Mouse (Mus musculus): ENCODE results near the gene 9230112D13Rik.

Gene 9230112D13Rik

DNA sequence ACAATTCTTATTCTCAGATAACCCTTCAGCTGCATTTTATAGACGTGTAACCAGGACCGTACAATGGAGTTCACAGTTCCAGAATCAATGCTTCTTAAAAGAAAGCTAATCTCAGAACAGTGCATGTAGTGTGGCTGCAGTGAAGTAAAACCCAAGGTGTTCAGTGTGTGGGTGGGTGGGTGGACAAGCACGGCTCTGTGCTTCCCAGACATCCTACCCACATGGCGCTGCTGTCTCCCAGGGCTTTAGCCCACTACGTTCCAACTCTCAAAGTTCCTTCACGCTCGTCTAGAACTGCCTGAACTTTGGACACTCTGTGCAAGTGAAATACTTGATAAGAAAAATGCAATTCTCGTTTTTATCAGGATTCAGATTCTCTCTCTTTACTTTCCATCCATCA is at the start of gene 9230112D13Rik:
Gene 9230112D13Rik, minus strand, starts transcription at position 101 of the 400 bp plus-strand sequence.
- no peak for DNase-seq (ENCODE audit: low spot score in 2 of 2)

DNA sequence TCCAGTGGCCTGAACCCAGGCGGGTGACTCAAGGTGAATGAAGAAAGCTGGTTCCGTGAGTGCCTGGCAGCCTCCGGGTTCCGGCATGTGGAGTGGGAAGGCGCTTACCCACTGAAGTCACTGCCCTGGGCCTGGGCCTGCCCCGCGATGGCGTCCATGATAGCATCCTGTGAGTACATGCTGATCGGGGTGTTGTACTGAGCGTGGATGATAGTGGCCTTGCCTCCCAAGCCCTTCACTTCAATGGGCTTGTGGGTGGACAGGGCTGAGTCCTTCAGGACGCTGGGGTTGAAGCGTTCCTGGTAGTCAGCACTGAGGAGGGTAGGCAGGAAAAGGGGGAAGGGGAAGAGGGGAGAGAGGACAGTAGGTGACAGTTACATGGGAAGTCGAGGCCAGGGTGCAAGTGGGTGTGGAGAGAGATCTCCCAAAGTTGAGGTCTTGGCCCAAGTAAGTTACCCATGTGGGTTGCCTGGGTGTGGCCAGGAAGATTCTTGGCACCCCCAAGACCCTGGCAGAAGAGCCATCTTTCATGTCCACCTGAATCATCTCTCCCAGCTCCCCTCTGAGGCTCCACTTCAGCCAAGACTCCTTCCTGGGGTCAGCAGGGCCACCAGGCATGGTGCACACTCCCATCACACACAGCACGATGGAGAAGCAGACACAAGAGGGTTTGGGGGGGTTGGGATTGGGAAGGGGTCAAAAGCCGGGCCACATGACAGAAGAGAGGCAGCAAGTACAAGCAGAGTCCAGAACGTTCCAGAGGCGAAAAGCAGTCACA is 49.2 kb upstream of the 9230112D13Rik start:
- DNase-seq (ENCODE audit: low spot score in 2 of 2), result no peak

DNA sequence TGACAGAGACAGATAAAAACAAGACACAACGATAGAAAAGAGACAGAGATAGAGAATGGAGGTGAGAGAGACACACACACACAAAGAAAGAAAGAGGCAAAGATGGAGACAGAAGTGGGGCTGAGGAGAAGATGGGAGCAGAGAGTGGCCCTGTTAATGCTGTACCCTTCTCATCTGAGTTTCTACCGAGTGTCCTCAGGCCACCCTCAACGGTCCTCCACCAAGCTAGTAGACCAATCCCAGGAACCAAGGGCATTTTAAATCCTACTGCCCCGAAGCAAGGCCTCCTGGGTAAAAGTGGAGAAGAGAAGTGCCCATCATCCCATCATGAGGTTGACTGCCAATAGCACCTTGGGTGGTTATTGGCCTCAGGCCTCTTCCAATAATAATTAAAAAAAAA is 48.3 kb upstream of the 9230112D13Rik start:
- DNase-seq (ENCODE audit: low spot score in 2 of 2), result no peak

- DNase-seq (ENCODE audit: low spot score in 2 of 2), result peak; percentile 78 to 88
These were observed 47.7 kb upstream of the 9230112D13Rik start for GRCm38 (mm10) chr14:34570294-34570693.

GRCm38 (mm10) chr14:34569534-34570194 is 47.1 kb upstream of the 9230112D13Rik start:
- peak in 1 of 2 experiments; percentile 12 for DNase-seq (ENCODE audit: low spot score in 2 of 2)

- DNase-seq (ENCODE audit: low spot score in 2 of 2), result no peak
These were observed 46.0 kb upstream of the 9230112D13Rik start for GRCm38 (mm10) chr14:34568626-34569025.

DNA sequence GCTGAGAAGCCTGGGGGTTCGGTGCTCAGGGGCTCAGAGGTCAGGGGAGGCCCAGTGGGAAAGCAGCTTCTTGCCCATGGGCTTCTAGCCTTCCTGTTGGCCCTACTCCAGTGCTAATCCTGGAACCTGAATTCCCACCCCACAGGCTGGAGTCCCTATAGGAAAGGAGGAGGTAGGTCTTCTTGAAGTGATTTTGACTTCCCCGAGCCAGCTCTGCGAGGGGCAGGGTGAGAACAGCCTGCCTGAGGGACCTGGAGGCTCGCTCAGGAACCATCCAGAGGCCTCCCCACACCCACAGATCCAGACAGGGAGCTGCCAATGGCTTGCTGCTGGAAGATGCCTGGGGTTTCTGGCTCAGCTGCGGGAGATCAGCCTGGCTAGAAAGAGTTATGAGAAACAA is 45.1 kb upstream of the 9230112D13Rik start:
- no peak for DNase-seq (ENCODE audit: low spot score in 2 of 2)

DNA sequence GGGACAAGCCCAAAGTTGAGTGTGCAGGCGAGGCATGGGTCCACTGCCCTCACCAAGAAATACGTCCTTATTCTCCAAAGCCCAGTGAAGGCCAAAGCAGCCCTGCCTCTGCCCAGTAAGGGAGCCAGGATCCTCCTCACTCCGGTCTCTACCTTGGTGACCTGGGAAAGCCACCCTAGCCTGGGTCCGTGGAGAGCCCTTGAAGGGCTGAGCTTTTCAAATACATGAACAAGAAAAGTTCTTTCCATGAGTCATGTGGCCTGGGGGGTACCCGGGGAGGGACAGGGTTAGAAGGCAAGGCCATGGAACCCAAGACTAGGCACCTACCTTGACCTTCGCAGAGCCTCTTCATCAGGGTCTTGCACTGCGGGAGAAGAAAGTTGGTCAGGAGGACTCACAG is 43.9 kb upstream of the 9230112D13Rik start:
- no peak for DNase-seq (ENCODE audit: low spot score in 2 of 2)

- DNase-seq (ENCODE audit: low spot score in 2 of 2), result no peak
These were observed 43.1 kb upstream of the 9230112D13Rik start for GRCm38 (mm10) chr14:34565711-34566110.

DNA sequence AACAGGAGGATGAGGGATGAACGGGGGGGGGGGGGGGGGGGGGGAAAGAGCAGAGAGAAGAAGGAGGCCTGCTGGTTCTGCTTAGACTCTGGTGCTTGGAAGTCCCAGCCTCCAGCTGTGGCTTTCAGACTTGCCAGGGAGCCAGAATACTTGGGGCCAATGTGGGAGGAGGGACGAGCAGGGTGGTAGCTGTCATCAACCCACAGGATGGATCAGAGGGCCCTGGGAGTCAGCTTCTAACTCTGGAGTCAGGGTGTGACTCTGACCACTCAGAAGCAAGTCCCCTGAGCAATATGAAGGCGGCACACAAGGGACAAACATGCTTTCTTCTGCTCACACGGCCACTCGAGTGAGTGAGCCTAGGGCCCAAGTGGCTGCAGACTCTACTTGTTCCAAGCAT is 42.0 kb upstream of the 9230112D13Rik start:
- DNase-seq (ENCODE audit: low spot score in 2 of 2), result no peak

DNA sequence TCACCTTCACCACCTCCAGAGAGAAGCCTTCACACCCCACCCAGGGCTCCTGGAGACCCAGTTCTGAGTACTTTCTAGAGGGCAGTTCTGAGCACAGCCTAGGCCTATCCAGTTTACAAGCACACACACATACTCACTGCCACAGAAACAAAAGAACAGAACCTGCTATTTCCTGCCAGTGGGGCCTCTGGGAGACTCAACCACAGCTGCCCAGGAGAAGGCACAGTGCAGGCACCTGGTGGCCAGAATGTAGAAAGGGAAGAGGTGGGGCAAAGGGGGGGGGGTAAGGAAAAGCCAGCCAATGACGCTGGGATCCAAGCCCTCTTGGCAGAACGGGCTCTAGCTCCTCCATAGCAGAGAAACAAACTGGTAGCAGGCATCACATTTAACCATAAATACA is 39.8 kb upstream of the 9230112D13Rik start:
- DNase-seq (ENCODE audit: low spot score in 2 of 2), result no peak

GRCm38 (mm10) chr14:34561647-34562046 is 39.0 kb upstream of the 9230112D13Rik start:
- DNase-seq (ENCODE audit: low spot score in 2 of 2), result no peak

DNA sequence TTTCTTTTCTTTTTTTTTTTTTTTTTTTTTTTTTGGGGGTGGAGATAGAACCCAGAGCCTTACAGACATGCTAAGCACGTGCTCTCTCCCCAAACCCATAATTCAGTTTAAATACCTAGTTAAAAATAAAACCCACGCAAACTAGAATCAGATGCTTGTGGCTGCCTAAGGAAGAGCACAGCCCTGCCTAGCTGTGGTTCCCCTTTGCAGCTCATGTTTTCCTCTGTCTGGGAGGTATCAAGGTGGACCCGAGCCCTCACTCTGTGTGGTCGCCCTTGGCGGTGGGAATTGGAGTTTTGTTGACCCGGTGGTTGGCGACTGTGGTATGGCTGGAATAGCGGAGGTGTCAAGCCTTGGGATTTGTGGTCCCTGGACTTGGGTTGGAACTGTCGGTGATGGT is 36.3 kb upstream of the 9230112D13Rik start:
- no peak for DNase-seq (ENCODE audit: low spot score in 2 of 2)

GRCm38 (mm10) chr14:34555211-34555610 is 32.6 kb upstream of the 9230112D13Rik start:
- no peak for DNase-seq (ENCODE audit: low spot score in 2 of 2)

DNA sequence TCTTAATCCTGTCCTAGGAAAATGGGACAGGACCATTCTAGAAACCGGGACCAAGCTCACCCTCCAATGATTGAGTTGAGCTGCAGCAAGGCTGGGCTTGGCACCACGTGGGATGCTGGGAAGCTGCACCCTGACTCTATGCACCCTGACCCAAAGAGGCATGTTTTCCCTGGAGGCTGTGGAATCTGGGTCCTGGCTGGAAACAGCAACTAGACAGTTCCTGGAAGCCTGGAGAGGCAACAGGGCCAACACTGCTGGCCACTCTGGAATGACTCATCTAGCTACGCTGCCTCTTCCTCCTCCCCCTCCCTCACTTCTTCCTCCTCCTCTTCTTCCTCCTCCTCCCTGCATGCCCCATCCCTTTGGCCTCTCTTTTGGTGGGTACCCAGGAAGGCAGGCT is 31.4 kb upstream of the 9230112D13Rik start:
- DNase-seq (ENCODE audit: low spot score in 2 of 2), result no peak

GRCm38 (mm10) chr14:34553470-34553869 is 30.9 kb upstream of the 9230112D13Rik start:
- DNase-seq (ENCODE audit: low spot score in 2 of 2), result no peak

DNA sequence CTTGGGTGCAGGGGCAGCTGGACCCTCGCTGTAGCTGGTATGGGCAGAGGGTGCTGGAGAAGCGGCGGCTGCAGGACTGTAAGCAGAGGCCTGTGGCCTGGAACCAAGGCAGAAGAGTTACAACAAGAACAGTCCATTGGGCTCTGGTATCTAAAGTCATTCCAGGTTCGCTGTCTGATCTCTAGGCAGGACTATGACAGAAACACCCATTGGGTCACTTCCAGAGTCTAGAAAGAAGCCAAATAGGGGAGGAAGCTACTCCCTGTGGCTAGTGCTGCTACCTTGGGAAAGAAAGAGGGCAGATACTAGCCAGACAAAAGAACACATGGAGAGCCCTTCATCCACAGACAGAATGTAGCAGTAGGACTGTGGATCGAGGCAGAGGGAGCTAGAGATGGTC is 29.6 kb upstream of the 9230112D13Rik start:
- no peak for DNase-seq (ENCODE audit: low spot score in 2 of 2)

DNA sequence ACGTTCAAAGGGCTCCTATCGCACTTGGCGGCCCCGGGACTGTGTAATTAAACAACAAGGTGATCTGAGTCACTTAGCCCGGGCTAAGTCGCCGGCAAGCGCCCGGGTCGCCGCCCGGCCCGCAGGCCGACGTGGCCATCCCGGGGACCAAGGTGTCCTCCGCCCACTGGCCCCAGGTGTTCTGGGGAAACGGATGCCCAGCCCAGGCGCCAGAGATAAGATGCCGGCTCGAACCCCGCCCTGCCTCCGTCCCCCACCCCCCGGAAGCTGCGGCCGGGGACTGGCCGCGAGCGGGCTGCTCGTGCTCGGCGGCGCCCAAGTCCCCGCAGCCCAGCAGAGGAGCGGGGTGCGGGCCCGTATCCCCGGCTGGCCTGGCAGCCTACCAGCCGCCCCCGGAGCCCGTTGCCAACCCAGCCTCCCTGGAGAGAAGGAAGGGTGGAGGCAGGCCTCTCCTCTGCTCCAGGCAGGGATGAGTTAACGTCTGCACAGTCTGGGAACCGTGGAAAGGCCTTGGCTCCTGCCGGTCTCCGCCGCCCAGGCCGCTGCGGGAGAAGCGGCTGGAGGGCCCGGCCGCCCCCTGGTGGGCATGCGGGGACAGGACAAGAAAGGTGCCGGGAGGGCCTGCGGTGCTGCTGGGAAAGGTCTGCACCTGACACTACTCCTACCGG is 26.5 kb upstream of the 9230112D13Rik start:
- DNase-seq (ENCODE audit: low spot score in 2 of 2), result peak; percentile 76 to 81

- DNase-seq (ENCODE audit: low spot score in 2 of 2), result peak; percentile 60 to 62
These were observed 25.9 kb upstream of the 9230112D13Rik start for GRCm38 (mm10) chr14:34548391-34549001.

- DNase-seq (ENCODE audit: low spot score in 2 of 2), result no peak
These were observed 21.9 kb upstream of the 9230112D13Rik start for GRCm38 (mm10) chr14:34544545-34544944.

DNA sequence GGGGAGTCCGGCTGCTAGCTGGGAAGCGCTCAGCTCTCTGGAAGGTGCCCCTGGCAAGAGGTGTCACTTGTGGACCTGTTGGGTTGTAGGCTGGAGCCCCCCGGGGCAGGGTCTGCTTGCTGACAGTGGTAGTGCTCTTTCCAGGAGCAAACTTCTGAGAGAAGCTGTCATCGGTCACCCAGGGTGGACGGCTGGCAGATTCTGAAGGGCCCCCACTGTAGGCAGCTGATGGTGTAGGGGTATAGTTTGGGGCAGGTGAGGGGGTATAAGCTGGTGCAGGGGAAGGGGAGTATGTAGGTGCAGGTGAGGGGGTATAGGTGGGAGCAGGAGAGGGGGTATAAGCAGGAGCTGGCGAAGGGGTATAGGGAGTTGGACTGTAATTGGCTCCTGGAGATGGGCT is 21.4 kb upstream of the 9230112D13Rik start:
- DNase-seq (ENCODE audit: low spot score in 2 of 2), result no peak

DNA sequence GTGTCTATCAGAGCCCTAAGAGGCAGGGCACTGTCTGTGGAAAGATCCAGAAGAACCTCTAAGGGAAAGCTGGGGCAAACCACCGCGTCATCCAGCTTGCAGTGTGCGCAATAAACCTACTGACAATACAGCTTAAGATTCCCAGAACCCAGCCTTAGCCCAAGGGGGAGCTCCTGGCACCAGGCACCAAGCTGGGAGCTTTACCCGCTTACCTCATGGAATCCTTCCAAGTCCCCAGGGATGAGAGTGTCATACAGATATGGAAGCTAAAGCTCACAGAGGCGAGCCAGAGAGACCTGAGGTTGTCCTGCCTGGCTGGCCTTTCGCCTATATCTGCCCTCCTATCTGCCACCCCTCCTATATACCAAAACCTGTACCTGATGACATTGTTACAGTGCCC is 21.0 kb upstream of the 9230112D13Rik start:
- DNase-seq (ENCODE audit: low spot score in 2 of 2), result no peak
